Mouse (Mus musculus) brain, embryonic 14.5 days (tissue): ENCODE measurements around the gene Bax. TPM values are rescaled to one million over a fixed set of nuclear protein-coding genes. Genes with fewer than 3 reads are reported as not detected.
"Not testable (repeated sequence)": the region's sequence is repeated elsewhere in the genome, so short reads cannot be mapped to it uniquely, and the experiment has no call there.

Experiments used
- DNase-seq: peaks from one replicate; pipeline ENCODE4 v3.0.0-alpha.2; 2011; ENCODE audit warnings: low read depth
- CTCF ChIP-seq: fragments of 200-500 bp; IDR thresholded peaks from 2 replicates; pipeline ENCODE4 v1.5.1; 2012; ENCODE audit warnings: inconsistent platforms, mild to moderate bottlenecking, moderate library complexity, borderline replicate concordance; ENCODE audit not compliant: insufficient read depth, insufficient read length; ENCODE audit errors: extremely low read depth
- POLR2A ChIP-seq: fragments of 200-500 bp; IDR thresholded peaks from 2 replicates; pipeline ENCODE4 v1.6.1; 2012; ENCODE audit warnings: mild to moderate bottlenecking, inconsistent platforms, borderline replicate concordance; ENCODE audit not compliant: poor library complexity, insufficient read depth, insufficient read length, severe bottlenecking; ENCODE audit errors: extremely low read depth
- polyA plus RNA-seq: library from polyadenylated mRNA; depleted of rRNA; stranded (reverse); fragments of >200 nt; gene quantifications from 2 replicates; pipeline ENCODE4 v1.2.3, GENCODE M21; 2012

Gene Bax
- polyA plus RNA-seq, 1 experiment: 168 TPM

GRCm38 (mm10) chr7:45490822-45491221, 24.1 kb upstream of the Bax start:
- TF ChIP-seq POLR2A (no peak), CTCF (no peak)
- DNase-seq: peak; percentile 16

GRCm38 (mm10) chr7:45489578-45489977, 22.9 kb upstream of the Bax start:
- no peak for TF ChIP-seq POLR2A
- no peak for TF ChIP-seq CTCF
- DNase-seq: no peak

- DNase-seq: peak; percentile 69
Measured at GRCm38 (mm10) chr7:45488293-45489204, 21.9 kb upstream of the Bax start, which contains the start of gene Dhdh. Dhdh (minus strand) TSS chr7:45488805.

GRCm38 (mm10) chr7:45487861-45488292, 21.2 kb upstream of the Bax start:
- DNase-seq: peak; percentile 62
- TF ChIP-seq CTCF (no peak), POLR2A (no peak)

More at GRCm38 (mm10) chr7:45488293-45489204, 21.9 kb upstream of the Bax start, which contains the start of gene Dhdh:
- no peak for TF ChIP-seq CTCF
- TF ChIP-seq POLR2A: no peak

- no peak for TF ChIP-seq CTCF
- TF ChIP-seq POLR2A: no peak
- peak; percentile 7 for DNase-seq
Measured at GRCm38 (mm10) chr7:45486761-45487415, 20.2 kb upstream of the Bax start, which contains the start of gene Gm45808. Gm45808 (minus strand) TSS chr7:45486811.

- no peak for DNase-seq
- TF ChIP-seq POLR2A (no peak), CTCF (no peak)
Measured at GRCm38 (mm10) chr7:45486158-45486557, 19.5 kb upstream of the Bax start.

- not testable (repeated sequence) for DNase-seq
Measured at GRCm38 (mm10) chr7:45484985-45485384, 18.3 kb upstream of the Bax start.

GRCm38 (mm10) chr7:45482166-45482565, 15.5 kb upstream of the Bax start:
- DNase-seq: no peak
- TF ChIP-seq POLR2A (no peak), CTCF (no peak)

GRCm38 (mm10) chr7:45481374-45481927, 14.8 kb upstream of the Bax start, which contains the start of gene Tulp2:
Tulp2 (plus strand) TSS chr7:45481877.
- DNase-seq: peak; percentile 79
- TF ChIP-seq CTCF (no peak), POLR2A (no peak)

- not testable (repeated sequence) for DNase-seq
Measured at GRCm38 (mm10) chr7:45480310-45480709, 13.6 kb upstream of the Bax start.

GRCm38 (mm10) chr7:45478774-45479173, 12.1 kb upstream of the Bax start:
- DNase-seq: no peak
- TF ChIP-seq CTCF: no peak
- TF ChIP-seq POLR2A: no peak

- TF ChIP-seq CTCF (peak; percentile 77), POLR2A (no peak)
Measured at GRCm38 (mm10) chr7:45477003-45477402, 10.3 kb upstream of the Bax start.

GRCm38 (mm10) chr7:45476453-45476852, 9.8 kb upstream of the Bax start:
- TF ChIP-seq CTCF (no peak), POLR2A (no peak)
- no peak for DNase-seq

More at GRCm38 (mm10) chr7:45477003-45477402, 10.3 kb upstream of the Bax start:
- DNase-seq: peak; percentile 80
